Mouse (Mus musculus) neural tube, embryonic 15.5 days (tissue): ENCODE measurements around the gene Gm20388. TPM values are rescaled to one million over a fixed set of nuclear protein-coding genes. Genes with fewer than 3 reads are reported as not detected.

Experiments
- ATAC-seq: fragments of 200-750 bp; cut with Nextera tagmentation; 2 replicates; pipeline ENCODE4 v1.8.0; 2017; ENCODE audit warnings: mild to moderate bottlenecking, moderate TSS enrichment, moderate library complexity; ENCODE audit not compliant: low FRiP score
- H3K27ac ChIP-seq: fragments of 300-500 bp; sonication (generic); replicated peaks from 2 replicates; pipeline ENCODE4 v1.5.1; 2015; ENCODE audit warnings: mild to moderate bottlenecking, inconsistent platforms
- H3K27me3 ChIP-seq: fragments of 300-500 bp; sonication (generic); replicated peaks from 2 replicates; pipeline ENCODE4 v1.6.1; 2015; ENCODE audit warnings: inconsistent platforms
- H3K36me3 ChIP-seq: fragments of 300-500 bp; sonication (generic); 2 replicates; pipeline ENCODE4 v1.6.1; 2015; ENCODE audit warnings: inconsistent platforms
- H3K4me1 ChIP-seq: fragments of 300-500 bp; sonication (generic); 2 replicates; pipeline ENCODE4 v1.6.1; 2015; ENCODE audit warnings: inconsistent platforms
- H3K4me2 ChIP-seq: fragments of 300-500 bp; sonication (generic); 2 replicates; pipeline ENCODE4 v1.6.1; 2015; ENCODE audit warnings: inconsistent platforms, mild to moderate bottlenecking, moderate library complexity
- H3K4me3 ChIP-seq: fragments of 300-500 bp; sonication (generic); replicated peaks from 2 replicates; pipeline ENCODE4 v1.5.1; 2015; ENCODE audit warnings: mild to moderate bottlenecking, inconsistent platforms
- H3K9ac ChIP-seq: fragments of 300-500 bp; sonication (generic); replicated peaks from 2 replicates; pipeline ENCODE4 v1.6.1; 2015; ENCODE audit warnings: mild to moderate bottlenecking, inconsistent platforms
- H3K9me3 ChIP-seq: fragments of 300-500 bp; sonication (generic); replicated peaks from 2 replicates; pipeline ENCODE4 v1.6.1; 2016; ENCODE audit warnings: inconsistent platforms
- WGBS: fragments of 180-500 bp; shearing (Covaris S2); methylation state at CpG from one replicate; pipeline ENCODE4 v1.1.7; 2015; ENCODE audit warnings: mixed read lengths; 5-methylcytosine and 5-hydroxymethylcytosine counted together
- polyA plus RNA-seq: library from polyadenylated mRNA; unstranded; fragments of >200 nt; fragmentation: Nextera tagmentation; extraction: Ambion mirVana; gene quantifications from 2 replicates; pipeline ENCODE4 v1.2.1, GENCODE M21; 2015

Gene Gm20388
- polyA plus RNA-seq, 1 experiment from 2014 or later = not detected

DNA sequence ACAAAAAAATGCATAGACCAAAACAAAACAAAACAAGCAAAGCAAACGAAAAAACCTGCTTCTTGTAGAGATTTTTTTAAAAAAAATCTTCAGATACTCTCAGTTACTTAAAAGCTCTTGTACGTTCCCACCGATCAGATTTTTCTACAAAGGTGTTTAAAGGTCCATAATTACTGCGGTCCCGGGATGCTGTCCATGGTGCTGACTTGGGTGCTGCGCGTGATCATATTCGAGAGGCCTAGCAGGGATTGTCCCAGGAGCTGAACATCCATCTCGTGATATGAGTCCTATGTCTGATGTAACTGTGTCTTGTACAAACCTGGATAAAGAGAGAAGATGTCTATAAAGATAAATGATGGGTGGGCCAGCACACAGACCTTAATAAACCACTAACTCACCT lies 3927.9 kb downstream of the Gm20388 start:
- no peak overlapping the region for H3K9ac ChIP-seq
- no peak overlapping the region for H3K27ac ChIP-seq
- no peaks in the 10 kb centered on the region for H3K4me1 ChIP-seq
- H3K4me3 ChIP-seq = no peak overlapping the region
- no peaks in the 10 kb centered on the region for H3K9me3 ChIP-seq
- ATAC-seq = no peak
- H3K27me3 ChIP-seq = no peaks in the 10 kb centered on the region
- H3K36me3 ChIP-seq = peaks cover 46% of the 10 kb centered on the region
- WGBS = 74% methylated on average over 9 of the region's 9 CpGs
- no peak overlapping the region for H3K4me2 ChIP-seq

DNA sequence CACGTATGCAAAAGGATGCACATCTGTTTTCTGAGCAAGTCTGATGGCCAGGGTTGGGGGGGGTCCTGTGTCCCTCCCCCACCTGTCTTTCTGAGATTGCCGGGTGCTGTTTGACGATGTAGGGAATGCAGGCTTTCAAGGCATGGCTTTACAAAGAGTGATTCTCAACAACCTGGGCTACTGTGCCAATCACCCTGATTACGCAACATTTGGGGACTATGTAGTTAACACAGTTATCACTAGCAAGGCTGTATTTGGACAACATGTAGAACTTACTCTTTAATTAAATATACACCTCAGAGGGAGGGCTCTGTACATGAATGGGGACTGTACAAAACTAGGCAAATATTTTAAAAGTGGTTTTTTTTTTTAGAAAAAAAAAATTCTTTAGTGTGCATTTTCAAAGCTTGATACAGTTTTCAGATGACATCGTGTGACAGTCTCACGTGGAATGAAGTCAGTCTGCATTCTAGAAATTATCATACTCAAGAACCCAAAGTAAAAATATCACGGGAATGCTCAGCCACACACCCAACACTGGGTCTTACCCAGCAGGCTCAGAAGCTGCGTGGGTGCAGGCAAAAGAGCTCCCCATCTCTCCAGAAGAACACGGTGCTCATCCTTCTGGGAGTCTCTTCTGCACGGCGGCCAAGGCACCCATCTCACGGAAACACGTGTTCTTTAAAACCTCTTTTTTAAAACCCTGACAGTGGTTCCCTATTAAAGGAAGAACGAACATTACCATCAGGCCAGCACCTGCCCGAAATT lies 3930.1 kb downstream of the Gm20388 start:
- no peak for ATAC-seq
- 94% methylated on average over 15 of the region's 15 CpGs for WGBS
- Histone ChIP-seq H3K27me3 (no peaks in the 10 kb centered on the region), H3K9me3 (no peaks in the 10 kb centered on the region), H3K36me3 (peaks cover 24% of the 10 kb centered on the region), H3K27ac (no peak overlapping the region), H3K4me1 (no peaks in the 10 kb centered on the region), H3K4me2 (no peak overlapping the region), H3K4me3 (no peak overlapping the region), H3K9ac (no peak overlapping the region)

DNA sequence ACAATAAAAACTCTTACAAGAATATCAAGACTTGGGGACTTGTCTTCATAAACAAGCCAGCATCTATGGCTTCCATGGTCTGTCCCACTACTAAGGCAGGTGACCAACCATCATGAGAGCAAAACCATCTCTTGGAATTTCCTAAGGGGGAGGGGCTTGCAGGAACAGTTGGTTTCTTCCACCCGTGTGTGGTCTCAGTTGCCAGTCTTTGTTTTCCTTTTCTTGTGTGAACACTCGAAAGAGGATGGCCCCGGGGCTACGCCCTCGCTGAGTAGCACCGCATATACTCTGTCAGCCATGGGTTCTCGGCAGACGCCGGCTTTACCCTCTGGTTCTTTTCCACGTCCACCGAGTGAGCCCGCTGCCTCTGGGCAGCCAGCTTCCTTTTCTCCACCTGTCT lies 3931.4 kb downstream of the Gm20388 start:
- no peak overlapping the region for H3K4me2 ChIP-seq
- no peaks in the 10 kb centered on the region for H3K27me3 ChIP-seq
- H3K4me3 ChIP-seq = no peak overlapping the region
- H3K9ac ChIP-seq = no peak overlapping the region
- H3K9me3 ChIP-seq = no peaks in the 10 kb centered on the region
- ATAC-seq = no peak
- no peak overlapping the region for H3K27ac ChIP-seq
- whole genome bisulfite sequencing = 91% methylated on average over 12 of the region's 12 CpGs
- H3K36me3 ChIP-seq = peaks cover 18% of the 10 kb centered on the region
- no peaks in the 10 kb centered on the region for H3K4me1 ChIP-seq

DNA sequence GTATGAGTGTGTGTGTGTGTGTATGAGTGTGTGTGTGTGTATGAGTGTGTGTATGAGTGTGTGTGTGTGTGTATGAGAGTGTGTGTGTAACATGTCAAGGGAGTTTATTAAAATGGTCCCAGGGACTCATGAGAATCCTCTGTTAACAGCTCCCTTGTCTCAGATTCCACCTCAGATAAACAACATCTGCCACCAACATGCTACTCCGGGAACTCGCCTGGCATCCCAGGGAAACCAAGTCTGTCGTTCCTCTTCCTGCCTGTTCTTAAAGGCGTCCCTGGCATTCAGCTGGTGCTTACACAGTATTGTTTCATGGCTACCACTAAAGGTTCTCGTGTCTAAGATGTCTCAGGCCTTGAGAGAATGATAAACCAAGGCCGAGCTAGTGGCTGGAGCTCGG lies 3933.7 kb downstream of the Gm20388 start:
- H3K4me1 ChIP-seq = no peaks in the 10 kb centered on the region
- H3K9me3 ChIP-seq = no peaks in the 10 kb centered on the region
- 0 out of 2 replicates have a peak, but pooled peaks cover 12% of the 10 kb centered on the region for H3K36me3 ChIP-seq
- no peak for ATAC-seq
- H3K27me3 ChIP-seq = no peaks in the 10 kb centered on the region
- 83% methylated on average over 7 of the region's 7 CpGs for WGBS
- H3K9ac ChIP-seq = no peak overlapping the region
- H3K27ac ChIP-seq = no peak overlapping the region
- no peak overlapping the region for H3K4me2 ChIP-seq
- no peak overlapping the region for H3K4me3 ChIP-seq

DNA sequence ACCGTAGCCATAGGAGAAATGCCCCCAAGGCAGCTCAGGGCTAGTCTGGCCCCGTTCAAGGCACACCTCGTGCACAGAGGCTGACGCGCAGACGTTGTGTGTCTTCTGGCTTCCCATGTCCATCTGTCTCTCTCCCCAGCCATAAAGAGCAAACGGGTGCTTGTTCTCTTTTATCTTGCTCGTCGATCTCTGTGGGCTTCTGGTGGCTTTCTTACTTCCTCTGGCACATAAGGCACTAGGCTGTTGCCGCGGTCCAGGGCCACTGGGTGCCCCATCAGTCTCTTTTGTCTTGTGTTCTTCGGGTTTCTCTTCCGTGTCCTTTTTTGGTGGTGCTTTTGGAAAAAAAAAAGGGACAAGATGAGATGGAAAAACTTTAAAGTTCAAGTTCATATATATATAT lies 3934.5 kb downstream of the Gm20388 start:
- 90% methylated on average over 13 of the region's 13 CpGs for WGBS
- Histone ChIP-seq H3K4me1 (no peaks in the 10 kb centered on the region), H3K9ac (no peak overlapping the region), H3K4me2 (no peak overlapping the region), H3K27me3 (no peaks in the 10 kb centered on the region), H3K36me3 (0 out of 2 replicates have a peak, but pooled peaks cover 9% of the 10 kb centered on the region), H3K4me3 (no peak overlapping the region), H3K9me3 (no peaks in the 10 kb centered on the region), H3K27ac (no peak overlapping the region)
- ATAC-seq = no peak

DNA sequence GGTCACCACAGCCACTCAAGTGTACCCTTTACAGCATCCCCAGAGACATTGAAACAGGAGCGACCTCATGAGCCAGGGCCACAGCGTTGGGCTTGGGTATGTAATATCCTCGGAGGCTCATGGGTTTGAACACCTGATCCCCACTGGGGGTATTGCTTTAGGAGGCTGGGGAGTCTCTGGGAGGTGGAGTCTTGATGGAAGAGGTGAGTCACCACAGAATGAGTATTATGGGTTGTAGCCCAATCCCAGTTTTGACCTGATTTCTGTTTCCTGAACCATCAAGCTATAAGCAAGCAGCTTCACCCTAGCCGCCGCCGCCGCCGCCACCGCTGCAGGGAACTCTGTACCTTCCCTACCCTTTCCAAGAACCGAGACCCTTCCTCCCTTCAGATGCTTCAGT lies 3935.3 kb downstream of the Gm20388 start:
- Histone ChIP-seq H3K4me3 (no peak overlapping the region), H3K27me3 (no peaks in the 10 kb centered on the region), H3K27ac (no peak overlapping the region), H3K9ac (no peak overlapping the region), H3K4me2 (no peak overlapping the region), H3K4me1 (no peaks in the 10 kb centered on the region), H3K9me3 (no peaks in the 10 kb centered on the region), H3K36me3 (0 out of 2 replicates have a peak, but pooled peaks cover 8% of the 10 kb centered on the region)
- 91% methylated on average over 10 of the region's 10 CpGs for WGBS
- ATAC-seq = no peak

DNA sequence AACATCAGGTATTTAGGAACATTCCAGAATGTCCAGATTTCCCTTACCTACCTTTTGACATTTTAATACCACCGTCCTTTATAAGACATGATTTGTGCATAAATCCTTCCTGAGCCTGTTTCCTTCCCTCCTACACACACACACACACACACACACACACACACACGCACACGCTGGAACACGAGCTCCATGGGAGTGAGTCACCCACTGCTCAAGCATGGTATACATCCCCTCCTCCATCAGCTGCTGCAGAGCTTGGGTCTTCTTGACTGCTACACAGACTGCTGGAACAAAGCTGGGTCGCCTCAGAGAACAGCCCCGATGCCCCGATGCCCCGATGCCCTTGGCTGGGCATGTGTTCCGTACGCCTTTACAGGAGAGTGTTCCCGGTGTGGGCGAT lies 3935.9 kb downstream of the Gm20388 start:
- Histone ChIP-seq H3K9ac (no peak overlapping the region), H3K4me2 (no peak overlapping the region), H3K27me3 (no peaks in the 10 kb centered on the region), H3K27ac (no peak overlapping the region), H3K4me1 (no peaks in the 10 kb centered on the region), H3K36me3 (0 out of 2 replicates have a peak, but pooled peaks cover 3% of the 10 kb centered on the region), H3K9me3 (no peaks in the 10 kb centered on the region), H3K4me3 (no peak overlapping the region)
- WGBS = 92% methylated on average over 12 of the region's 12 CpGs
- ATAC-seq = no peak

GRCm38 (mm10) chr8:123847546-123847945 lies 3936.9 kb downstream of the Gm20388 start:
- no peaks in the 10 kb centered on the region for H3K36me3 ChIP-seq
- ATAC-seq = no peak
- WGBS = 70% methylated on average over 3 of the region's 3 CpGs
- H3K27me3 ChIP-seq = no peaks in the 10 kb centered on the region
- no peak overlapping the region for H3K4me2 ChIP-seq
- H3K9ac ChIP-seq = no peak overlapping the region
- no peaks in the 10 kb centered on the region for H3K4me1 ChIP-seq
- no peaks in the 10 kb centered on the region for H3K9me3 ChIP-seq
- H3K4me3 ChIP-seq = no peak overlapping the region
- no peak overlapping the region for H3K27ac ChIP-seq

DNA sequence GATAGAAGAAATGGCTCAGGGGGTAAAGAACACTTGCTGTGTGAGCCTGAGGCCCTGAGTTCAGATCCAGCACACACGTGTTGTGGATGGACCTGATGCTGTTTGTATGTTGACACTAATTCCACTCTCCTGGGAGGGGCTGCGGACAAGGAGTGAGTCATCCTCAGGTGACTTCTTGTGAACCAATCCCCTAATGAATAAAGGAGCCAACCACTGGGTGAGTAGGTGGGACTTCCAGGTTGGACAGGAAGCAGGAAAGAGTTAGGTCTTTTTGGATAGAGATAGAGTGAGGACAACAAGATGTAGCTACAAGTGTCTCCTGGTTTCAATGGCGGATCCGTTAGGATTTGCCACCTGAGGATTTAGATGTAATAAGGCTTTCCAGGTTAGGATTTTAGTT lies 3938.7 kb downstream of the Gm20388 start:
- WGBS = 93% methylated on average over 4 of the region's 4 CpGs

DNA sequence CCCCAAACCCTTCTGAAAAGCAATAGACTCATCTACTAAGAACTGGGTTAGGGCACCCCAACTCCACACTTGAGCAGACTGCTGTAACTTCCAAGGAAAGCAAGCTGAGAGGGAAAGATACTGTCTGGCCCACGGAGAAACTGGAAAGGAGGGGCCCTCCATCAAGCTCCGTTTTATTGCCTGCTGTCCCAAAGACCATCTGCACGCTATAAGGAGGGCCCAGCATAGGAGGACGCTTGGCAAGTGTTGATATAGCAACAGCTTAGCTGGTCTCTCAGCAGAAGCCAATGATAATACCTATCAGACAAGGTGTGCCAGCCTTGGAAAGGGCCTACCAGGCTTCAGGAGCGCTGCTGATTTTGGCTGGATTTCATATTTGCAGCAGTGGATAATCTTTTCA lies 3940.9 kb downstream of the Gm20388 start:
- no peaks in the 10 kb centered on the region for H3K9me3 ChIP-seq
- no peak overlapping the region for H3K9ac ChIP-seq
- no peaks in the 10 kb centered on the region for H3K36me3 ChIP-seq
- no peak overlapping the region for H3K27ac ChIP-seq
- H3K4me1 ChIP-seq = no peaks in the 10 kb centered on the region
- no peak for ATAC-seq
- no peaks in the 10 kb centered on the region for H3K27me3 ChIP-seq
- whole genome bisulfite sequencing = 30% methylated on average over 5 of the region's 5 CpGs
- H3K4me2 ChIP-seq = no peak overlapping the region
- no peak overlapping the region for H3K4me3 ChIP-seq

More for the DNA sequence above, 3938.7 kb downstream of the Gm20388 start:
- no peak for ATAC-seq
- no peak overlapping the region for H3K4me3 ChIP-seq
- H3K4me1 ChIP-seq = no peaks in the 10 kb centered on the region
- H3K27ac ChIP-seq = no peak overlapping the region
- H3K9me3 ChIP-seq = no peaks in the 10 kb centered on the region
- H3K27me3 ChIP-seq = no peaks in the 10 kb centered on the region
- H3K4me2 ChIP-seq = no peak overlapping the region
- H3K36me3 ChIP-seq = no peaks in the 10 kb centered on the region
- H3K9ac ChIP-seq = no peak overlapping the region

DNA sequence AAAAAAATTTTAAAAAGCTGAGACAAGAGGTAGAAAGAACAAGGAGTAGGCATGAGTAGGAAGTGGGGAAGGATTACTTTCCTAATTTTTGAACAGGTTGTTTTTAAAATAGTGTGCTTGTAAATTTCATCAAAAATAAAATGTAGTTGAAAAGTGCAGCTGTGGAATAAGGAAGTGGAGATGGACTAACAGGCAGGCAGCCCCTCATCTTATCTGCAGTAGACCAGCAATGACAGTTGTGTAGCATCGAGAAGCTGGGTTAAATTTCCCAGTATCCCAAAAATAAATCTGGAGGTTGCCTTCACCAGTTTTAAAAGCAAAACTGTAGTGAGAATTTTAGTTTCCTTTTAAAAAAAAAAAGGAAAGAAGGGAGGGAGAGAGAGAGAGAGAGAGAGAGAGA lies 3943.6 kb downstream of the Gm20388 start:
- H3K4me1 ChIP-seq = peaks cover 12% of the 10 kb centered on the region
- no peak for ATAC-seq
- no peak overlapping the region for H3K9ac ChIP-seq
- no peak overlapping the region for H3K27ac ChIP-seq
- 0 out of 2 replicates have a peak, but pooled peaks cover 3% of the 10 kb centered on the region for H3K27me3 ChIP-seq
- H3K36me3 ChIP-seq = no peaks in the 10 kb centered on the region
- H3K4me3 ChIP-seq = no peak overlapping the region
- no peak overlapping the region for H3K4me2 ChIP-seq
- no peaks in the 10 kb centered on the region for H3K9me3 ChIP-seq
- 96% methylated on average over 1 of the region's 1 CpGs for WGBS

GRCm38 (mm10) chr8:123854733-123855475 lies 3944.3 kb downstream of the Gm20388 start:
- peaks cover 12% of the 10 kb centered on the region for H3K4me1 ChIP-seq
- H3K4me3 ChIP-seq = no peak overlapping the region
- no peak for ATAC-seq
- H3K27me3 ChIP-seq = 0 out of 2 replicates have a peak, but pooled peaks cover 3% of the 10 kb centered on the region
- H3K36me3 ChIP-seq = no peaks in the 10 kb centered on the region
- WGBS = 89% methylated on average over 9 of the region's 9 CpGs
- no peaks in the 10 kb centered on the region for H3K9me3 ChIP-seq
- no peak overlapping the region for H3K4me2 ChIP-seq
- H3K9ac ChIP-seq = no peak overlapping the region
- no peak overlapping the region for H3K27ac ChIP-seq
